Mouse (Mus musculus) embryonic facial prominence, embryonic 14.5 days (tissue): ENCODE results near the gene Ldhc. TPM values are rescaled to one million over a fixed set of nuclear protein-coding genes. Genes with fewer than 3 reads are reported as not detected.
A peak's percentile ranks its signal among the peaks of the same experiment; 100 is the strongest.
"Not testable (repeated sequence)": the region's sequence is repeated elsewhere in the genome, so short reads cannot be mapped to it uniquely, and the experiment has no call there.

Source experiments
- ATAC-seq: fragments of 200-750 bp; cut with Nextera tagmentation; 2 replicates; pipeline ENCODE4 v1.8.0; 2017; ENCODE audit warnings: low read depth, moderate number of reproducible peaks, moderate TSS enrichment
- DNase-seq: peaks from one replicate; pipeline ENCODE4 v3.0.0-alpha.2; 2015; ENCODE audit warnings: low spot score
- H3K27ac ChIP-seq: fragments of 300-500 bp; sonication (generic); replicated peaks from 2 replicates; pipeline ENCODE4 v1.5.1; 2014; ENCODE audit warnings: low read depth, mild to moderate bottlenecking, low read length, moderate library complexity
- H3K27me3 ChIP-seq: fragments of 300-500 bp; sonication (generic); replicated peaks from 2 replicates; pipeline ENCODE4 v1.6.1; 2014; ENCODE audit warnings: low read length; ENCODE audit not compliant: control insufficient read depth, insufficient read depth
- H3K36me3 ChIP-seq: fragments of 300-500 bp; sonication (generic); 2 replicates; pipeline ENCODE4 v1.6.1; 2014; ENCODE audit warnings: low read length, mixed read lengths; ENCODE audit not compliant: control insufficient read depth, insufficient read depth
- H3K4me1 ChIP-seq: fragments of 300-500 bp; sonication (generic); 2 replicates; pipeline ENCODE4 v1.6.1; 2014; ENCODE audit warnings: antibody characterized with exemption, low read length; ENCODE audit not compliant: control insufficient read depth, insufficient read depth
- H3K4me2 ChIP-seq: fragments of 300-500 bp; sonication (generic); 2 replicates; pipeline ENCODE4 v1.6.1; 2014; ENCODE audit warnings: low read depth, mild to moderate bottlenecking, low read length, moderate library complexity, mixed read lengths
- H3K4me3 ChIP-seq: fragments of 300-500 bp; sonication (generic); 2 replicates; pipeline ENCODE4 v1.5.1; 2014; ENCODE audit warnings: low read depth, mild to moderate bottlenecking, low read length
- H3K9ac ChIP-seq: fragments of 300-500 bp; sonication (generic); 2 replicates; pipeline ENCODE4 v1.6.1; 2014; ENCODE audit warnings: low read depth, mild to moderate bottlenecking, low read length, moderate library complexity, mixed read lengths
- H3K9me3 ChIP-seq: fragments of 300-500 bp; sonication (generic); 2 replicates; pipeline ENCODE4 v1.6.1; 2016; ENCODE audit warnings: low read length; ENCODE audit not compliant: control insufficient read depth
- WGBS: fragments of 180-500 bp; shearing (Covaris S2); extraction: QIAGEN DNeasy Blood & Tissue Kit; methylation state at CpG from one replicate; pipeline ENCODE4 v1.1.7; 2014; 5-methylcytosine and 5-hydroxymethylcytosine counted together
- polyA plus RNA-seq: library from polyadenylated mRNA; unstranded; fragments of >200 nt; fragmentation: Nextera tagmentation; extraction: Ambion mirVana; gene quantifications from 2 replicates; pipeline ENCODE4 v1.2.1, GENCODE M21; 2014

Ldhc gene
- 0.26 TPM in 1 of 2 replicates, not detected in the other for polyA plus RNA-seq

- H3K4me2 ChIP-seq = no peak within 1 kb of the TSS
- DNase-seq (no peak), ATAC-seq (no peak)
- 38% methylated on average over 9 of the region's 10 CpGs for WGBS
- H3K36me3 ChIP-seq = peaks cover 3% of the 10 kb centered on the region
- no peak within 1 kb of the TSS for H3K27ac ChIP-seq
- H3K4me3 ChIP-seq = no peak within 1 kb of the TSS
- H3K9me3 ChIP-seq = no peaks in the 10 kb centered on the region
- no peaks in the 10 kb centered on the region for H3K4me1 ChIP-seq
- H3K27me3 ChIP-seq = no peaks in the 10 kb centered on the region
- no peak within 1 kb of the TSS for H3K9ac ChIP-seq
These were observed at the start of gene Ldhc for GRCm38 (mm10) chr7:46860996-46861395. TSS of gene Ldhc (plus strand) at chr7:46861203.

GRCm38 (mm10) chr7:46814012-46814411, 47.0 kb upstream of the Ldhc start:
- ATAC-seq (no peak), DNase-seq (no peak)
- H3K27ac ChIP-seq = no peak overlapping the region
- H3K36me3 ChIP-seq = peaks cover 93% of the 10 kb centered on the region
- WGBS = 90% methylated on average over 4 of the region's 4 CpGs
- H3K9me3 ChIP-seq = no peaks in the 10 kb centered on the region
- no peak overlapping the region for H3K9ac ChIP-seq
- H3K4me2 ChIP-seq = no peak overlapping the region
- no peaks in the 10 kb centered on the region for H3K27me3 ChIP-seq
- no peaks in the 10 kb centered on the region for H3K4me1 ChIP-seq
- no peak overlapping the region for H3K4me3 ChIP-seq

GRCm38 (mm10) chr7:46820876-46821632, 39.9 kb upstream of the Ldhc start:
- not testable (repeated sequence) for H3K9ac ChIP-seq, H3K27me3 ChIP-seq, H3K4me2 ChIP-seq, H3K9me3 ChIP-seq, ATAC-seq, DNase-seq, H3K4me3 ChIP-seq, H3K4me1 ChIP-seq, H3K27ac ChIP-seq
- H3K36me3 ChIP-seq = peaks cover 74% of the 10 kb centered on the region
- 92% methylated on average over 15 of the region's 15 CpGs for WGBS

GRCm38 (mm10) chr7:46827046-46827802, 33.8 kb upstream of the Ldhc start:
- 63% methylated on average over 20 of the region's 20 CpGs for WGBS
- Histone ChIP-seq H3K9me3 (no peaks in the 10 kb centered on the region), H3K9ac (no peak overlapping the region), H3K36me3 (peaks cover 22% of the 10 kb centered on the region), H3K27me3 (no peaks in the 10 kb centered on the region), H3K27ac (no peak overlapping the region), H3K4me2 (no peak overlapping the region), H3K4me3 (no peak overlapping the region), H3K4me1 (no peaks in the 10 kb centered on the region)
- DNase-seq (no peak), ATAC-seq (peak; percentile 72; the same call in 1 of the 2 replicates)

- no peak overlapping the region for H3K4me2 ChIP-seq
- no peak for DNase-seq
- H3K9ac ChIP-seq = no peak overlapping the region
- WGBS = 92% methylated on average over 2 of the region's 2 CpGs
- H3K27me3 ChIP-seq = no peaks in the 10 kb centered on the region
- no peak for ATAC-seq
- H3K4me1 ChIP-seq = no peaks in the 10 kb centered on the region
- H3K9me3 ChIP-seq = no peaks in the 10 kb centered on the region
- H3K4me3 ChIP-seq = no peak overlapping the region
- H3K36me3 ChIP-seq = peaks cover 16% of the 10 kb centered on the region
- H3K27ac ChIP-seq = no peak overlapping the region
These were observed 33.2 kb upstream of the Ldhc start for GRCm38 (mm10) chr7:46827803-46828184.

GRCm38 (mm10) chr7:46829911-46830310, 31.1 kb upstream of the Ldhc start:
- Histone ChIP-seq H3K36me3 (no peaks in the 10 kb centered on the region), H3K9ac (no peak overlapping the region), H3K9me3 (no peaks in the 10 kb centered on the region), H3K4me2 (no peak overlapping the region), H3K27me3 (no peaks in the 10 kb centered on the region), H3K4me1 (no peaks in the 10 kb centered on the region), H3K27ac (no peak overlapping the region), H3K4me3 (no peak overlapping the region)
- no peak for ATAC-seq
- 77% methylated on average over 12 of the region's 12 CpGs for WGBS
- DNase-seq = no peak

GRCm38 (mm10) chr7:46830799-46831590, 30.0 kb upstream of the Ldhc start:
- Histone ChIP-seq H3K4me2 (no peak overlapping the region), H3K9me3 (no peaks in the 10 kb centered on the region), H3K4me1 (no peaks in the 10 kb centered on the region), H3K36me3 (no peaks in the 10 kb centered on the region), H3K4me3 (no peak overlapping the region), H3K9ac (no peak overlapping the region), H3K27ac (no peak overlapping the region), H3K27me3 (no peaks in the 10 kb centered on the region)
- ATAC-seq = no peak
- no peak for DNase-seq
- WGBS = 56% methylated on average over 13 of the region's 13 CpGs

GRCm38 (mm10) chr7:46831693-46832092, 29.3 kb upstream of the Ldhc start:
- DNase-seq (no peak), ATAC-seq (no peak)
- Histone ChIP-seq H3K9me3 (no peaks in the 10 kb centered on the region), H3K4me1 (no peaks in the 10 kb centered on the region), H3K27me3 (no peaks in the 10 kb centered on the region), H3K36me3 (no peaks in the 10 kb centered on the region), H3K27ac (no peak overlapping the region), H3K4me3 (no peak overlapping the region), H3K4me2 (no peak overlapping the region), H3K9ac (no peak overlapping the region)
- 71% methylated on average over 8 of the region's 8 CpGs for WGBS
